Mouse (Mus musculus) cerebellum, adult 11-12 months (tissue): ENCODE data around the gene Dnm2.
A peak's percentile ranks its signal among the peaks of the same experiment; 100 is the strongest.
"Not testable (repeated sequence)": the region's sequence is repeated elsewhere in the genome, so short reads cannot be mapped to it uniquely, and the experiment has no call there.

Experiments
- DNase-seq: peaks from one replicate; pipeline ENCODE4 v3.0.0; 2022

Gene Dnm2

GRCm38 (mm10) chr9:21509772-21510688 lies 85.3 kb downstream of the Dnm2 start, which contains the start of gene Tmed1:
Gene Tmed1 (minus strand): TSS chr9:21510252.
- peak; percentile 95 for DNase-seq

- DNase-seq = no peak
Measured at GRCm38 (mm10) chr9:21510689-21511015, 85.9 kb downstream of the Dnm2 start.

- peak; percentile 36 for DNase-seq
Measured at GRCm38 (mm10) chr9:21511052-21511451, 86.3 kb downstream of the Dnm2 start.

GRCm38 (mm10) chr9:21513466-21513865 lies 88.8 kb downstream of the Dnm2 start:
- peak; percentile 26 for DNase-seq

GRCm38 (mm10) chr9:21517947-21518495 lies 93.3 kb downstream of the Dnm2 start:
- no peak for DNase-seq

- not testable (repeated sequence) for DNase-seq
Measured at GRCm38 (mm10) chr9:21518690-21519089, 94.0 kb downstream of the Dnm2 start.

GRCm38 (mm10) chr9:21525142-21525936 lies 100.6 kb downstream of the Dnm2 start:
- no peak for DNase-seq

- no peak for DNase-seq
Measured at GRCm38 (mm10) chr9:21525937-21526633, 101.4 kb downstream of the Dnm2 start, which contains the start of gene AB124611. Gene AB124611 (plus strand): TSS chr9:21526176.

- no peak for DNase-seq
Measured at GRCm38 (mm10) chr9:21526634-21526944, 101.9 kb downstream of the Dnm2 start.

GRCm38 (mm10) chr9:21527100-21527801 lies 102.5 kb downstream of the Dnm2 start:
- no peak for DNase-seq

- DNase-seq = no peak
Measured at GRCm38 (mm10) chr9:21527917-21528324, 103.2 kb downstream of the Dnm2 start.

- no peak for DNase-seq
Measured at GRCm38 (mm10) chr9:21536501-21536900, 111.8 kb downstream of the Dnm2 start.

- no peak for DNase-seq
Measured at GRCm38 (mm10) chr9:21537009-21537408, 112.3 kb downstream of the Dnm2 start.

GRCm38 (mm10) chr9:21539981-21540753 lies 115.5 kb downstream of the Dnm2 start:
- DNase-seq = no peak

GRCm38 (mm10) chr9:21542001-21542400 lies 117.3 kb downstream of the Dnm2 start:
- not testable (repeated sequence) for DNase-seq

GRCm38 (mm10) chr9:21545351-21545915 lies 120.7 kb downstream of the Dnm2 start:
- DNase-seq = no peak

- DNase-seq = peak; percentile 99
Measured at GRCm38 (mm10) chr9:21545916-21546788, 121.4 kb downstream of the Dnm2 start.

- DNase-seq = peak; percentile 74
Measured at GRCm38 (mm10) chr9:21546789-21547074, 122.0 kb downstream of the Dnm2 start, which contains the start of gene Carm1. Gene Carm1 (plus strand): TSS chr9:21546894.

GRCm38 (mm10) chr9:21547075-21547941 lies 122.6 kb downstream of the Dnm2 start:
- DNase-seq = peak; percentile 73
